Mouse (Mus musculus): ENCODE measurements around the gene Slc30a9. TPM values are rescaled to one million over a fixed set of nuclear protein-coding genes. Genes with fewer than 3 reads are reported as not detected.

The Slc30a9 gene
- 174 TPM for polyA plus RNA-seq (2014; fragmentation: Illumina TruSeq; extraction: RNeasy Lipid Tissue Mini Kit (QIAGEN cat#74804); ENCODE audit: low read depth, low replicate concordance)

GRCm38 (mm10) chr5:67306698-67307521 is at the start of gene Slc30a9:
Slc30a9 (plus strand) TSS chr5:67306955.

GRCm38 (mm10) chr5:67260531-67261371 is 46.0 kb upstream of the Slc30a9 start, which contains the start of gene Tmem33:
Tmem33 (plus strand) TSS chr5:67260565.

Other genes starting within 250 kb of the Slc30a9 start
- 5.1 TPM for gene Phox2b, start 207.7 kb upstream of the Slc30a9 start, polyA plus RNA-seq (2014; fragmentation: Illumina TruSeq; extraction: RNeasy Lipid Tissue Mini Kit (QIAGEN cat#74804); ENCODE audit: low read depth, low replicate concordance)
- 188 TPM for gene Tmem33, start 46.4 kb upstream of the Slc30a9 start, polyA plus RNA-seq (2014; fragmentation: Illumina TruSeq; extraction: RNeasy Lipid Tissue Mini Kit (QIAGEN cat#74804); ENCODE audit: low read depth, low replicate concordance)
- gene Bend4, start 121.4 kb downstream of the Slc30a9 start, polyA plus RNA-seq (2014; fragmentation: Illumina TruSeq; extraction: RNeasy Lipid Tissue Mini Kit (QIAGEN cat#74804); ENCODE audit: low read depth, low replicate concordance), result 0.47 TPM

Data from sigmoid colon, adult 10 weeks (tissue).